Mouse (Mus musculus) brain, adult 2 months (tissue): ENCODE data around the gene Dcun1d4.

ENCODE experiments used
- DNase-seq: peaks from one replicate; pipeline ENCODE4 v3.0.0; 2011; ENCODE audit warnings: low read depth, low spot score

Dcun1d4 gene

DNA sequence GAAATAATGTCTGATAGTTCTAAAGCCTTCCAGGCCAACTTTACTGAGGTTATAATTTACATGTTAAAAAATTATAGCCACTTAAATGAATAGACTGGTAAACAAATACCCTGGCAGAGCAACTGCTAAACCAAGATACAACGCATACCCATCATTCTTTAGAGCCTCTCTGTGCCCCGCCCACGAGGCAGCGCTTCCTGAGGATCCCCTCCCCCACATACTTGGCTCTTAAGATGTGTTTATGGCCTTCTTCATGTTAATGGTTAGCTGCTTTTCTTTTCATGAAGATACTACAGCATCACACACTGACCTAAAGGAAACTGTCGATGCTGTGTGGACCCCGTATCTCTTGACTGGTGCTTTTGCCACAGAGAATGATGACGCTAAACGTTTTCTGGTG is 17.8 kb downstream of the Dcun1d4 start:
- DNase-seq, result no peak

GRCm38 (mm10) chr5:73500867-73501440 is 20.2 kb downstream of the Dcun1d4 start:
- no peak for DNase-seq

- no peak for DNase-seq
Observed at GRCm38 (mm10) chr5:73502422-73502821, 21.6 kb downstream of the Dcun1d4 start.

DNA sequence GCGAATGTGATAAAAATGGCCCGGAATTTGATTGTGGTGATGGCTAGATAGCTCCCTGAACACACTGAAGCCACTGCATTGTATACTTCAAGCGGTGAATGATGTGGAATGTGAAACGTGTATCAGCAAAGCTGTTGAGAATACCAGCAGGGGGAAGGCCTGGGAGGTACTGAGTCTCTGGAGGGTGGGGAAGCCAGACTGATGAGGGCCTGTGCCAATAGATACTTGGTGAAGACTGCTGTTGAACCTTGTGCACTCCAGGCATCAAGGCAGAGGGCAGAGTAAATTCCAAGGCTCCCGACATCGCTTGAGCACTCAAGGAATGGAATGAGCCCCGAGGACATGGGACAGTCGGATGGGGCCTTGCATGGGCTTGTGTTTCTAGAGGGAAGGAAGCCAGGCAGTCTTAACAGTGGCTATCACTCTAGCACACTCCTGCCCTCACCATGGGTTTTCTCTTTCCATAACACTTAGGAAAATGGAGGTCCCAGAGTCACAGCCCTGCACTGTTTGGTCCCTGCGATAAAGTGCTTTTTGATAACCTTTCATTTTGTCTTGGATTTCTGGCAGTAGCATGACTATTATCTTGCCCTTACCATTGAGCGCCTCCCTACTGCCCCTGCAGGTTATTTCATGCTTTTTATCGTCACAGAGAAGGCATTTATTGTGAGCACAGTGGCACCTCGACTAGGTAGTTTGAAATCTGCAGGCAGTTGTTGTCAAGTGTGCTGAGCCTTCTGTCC is 22.4 kb downstream of the Dcun1d4 start:
- DNase-seq, result no peak

GRCm38 (mm10) chr5:73511074-73511473 is 30.3 kb downstream of the Dcun1d4 start:
- DNase-seq, result no peak

- no peak for DNase-seq
Observed at GRCm38 (mm10) chr5:73512241-73512640, 31.4 kb downstream of the Dcun1d4 start.

GRCm38 (mm10) chr5:73512661-73513060 is 31.9 kb downstream of the Dcun1d4 start:
- DNase-seq, result no peak

- no peak for DNase-seq
Observed at GRCm38 (mm10) chr5:73514202-73514601, 33.4 kb downstream of the Dcun1d4 start.

DNA sequence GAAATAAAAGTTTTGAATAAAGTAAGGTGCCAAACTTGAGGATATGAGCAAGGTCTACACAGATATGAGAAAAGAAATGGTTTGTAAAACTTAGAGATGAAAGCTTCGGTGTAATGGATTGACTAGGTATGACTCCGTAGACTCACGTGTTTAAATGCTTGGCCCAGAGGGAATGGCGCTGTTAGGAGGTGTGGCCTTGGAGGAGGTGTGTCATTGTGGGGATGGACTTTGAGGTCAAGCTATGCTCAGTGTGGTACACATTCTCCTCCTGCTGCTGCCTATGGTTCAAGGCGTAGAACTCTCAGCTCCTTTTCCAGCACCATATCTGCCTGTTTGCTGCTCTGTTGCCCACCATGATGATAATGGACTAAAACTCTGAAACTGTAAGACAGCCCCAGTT is 36.5 kb downstream of the Dcun1d4 start:
- DNase-seq, result no peak

GRCm38 (mm10) chr5:73518424-73519211 is 37.8 kb downstream of the Dcun1d4 start:
- no peak for DNase-seq

DNA sequence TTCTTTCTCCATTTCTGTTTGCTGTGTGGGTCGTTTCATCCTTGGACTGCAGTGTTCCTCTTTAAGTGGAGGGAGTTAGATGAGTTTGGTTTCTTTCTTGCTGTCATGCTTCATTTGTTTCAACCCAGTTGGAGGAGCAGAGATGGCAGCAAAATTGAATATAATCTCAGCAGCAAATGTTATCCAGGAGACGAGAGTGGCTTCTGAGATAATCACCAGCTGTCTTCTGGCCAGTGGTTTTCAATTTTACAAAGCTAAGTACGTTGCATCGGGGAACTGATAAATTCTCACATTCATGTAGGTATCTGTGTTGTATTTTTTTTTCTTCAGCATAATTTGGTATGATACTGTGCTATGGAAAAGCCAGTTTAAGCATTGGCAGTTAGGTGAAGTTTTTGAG is 40.0 kb downstream of the Dcun1d4 start:
- DNase-seq, result no peak

DNA sequence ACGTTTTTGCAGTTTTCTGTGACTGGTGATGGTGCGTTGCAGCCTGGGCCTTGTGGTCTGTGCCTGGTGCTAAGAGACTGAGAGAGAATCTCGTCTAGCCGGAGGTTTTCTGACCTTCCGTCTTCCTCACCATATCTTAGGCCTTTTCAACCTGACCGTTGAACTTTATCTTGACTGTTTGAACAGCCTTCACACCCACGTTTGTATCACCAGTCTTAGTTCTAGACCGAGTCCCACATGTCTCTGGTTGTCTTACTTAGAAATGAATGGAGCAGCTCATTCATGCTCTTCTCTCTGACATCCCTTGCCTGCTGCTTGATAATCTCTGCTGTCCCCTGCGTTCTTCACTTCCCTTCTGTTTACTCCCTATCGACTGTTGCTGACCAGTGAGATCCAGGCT is 42.4 kb downstream of the Dcun1d4 start:
- DNase-seq, result no peak

- no peak for DNase-seq
Observed at GRCm38 (mm10) chr5:73524300-73525000, 43.6 kb downstream of the Dcun1d4 start.

- no peak for DNase-seq
Observed at GRCm38 (mm10) chr5:73532222-73532621, 51.4 kb downstream of the Dcun1d4 start.

- peak; percentile 76 for DNase-seq
Observed at GRCm38 (mm10) chr5:73532879-73533278, 52.1 kb downstream of the Dcun1d4 start.

GRCm38 (mm10) chr5:73537669-73538068 is 56.9 kb downstream of the Dcun1d4 start:
- DNase-seq, result peak; percentile 31

- DNase-seq, result no peak
Observed at GRCm38 (mm10) chr5:73538586-73539298, 57.9 kb downstream of the Dcun1d4 start.

DNA sequence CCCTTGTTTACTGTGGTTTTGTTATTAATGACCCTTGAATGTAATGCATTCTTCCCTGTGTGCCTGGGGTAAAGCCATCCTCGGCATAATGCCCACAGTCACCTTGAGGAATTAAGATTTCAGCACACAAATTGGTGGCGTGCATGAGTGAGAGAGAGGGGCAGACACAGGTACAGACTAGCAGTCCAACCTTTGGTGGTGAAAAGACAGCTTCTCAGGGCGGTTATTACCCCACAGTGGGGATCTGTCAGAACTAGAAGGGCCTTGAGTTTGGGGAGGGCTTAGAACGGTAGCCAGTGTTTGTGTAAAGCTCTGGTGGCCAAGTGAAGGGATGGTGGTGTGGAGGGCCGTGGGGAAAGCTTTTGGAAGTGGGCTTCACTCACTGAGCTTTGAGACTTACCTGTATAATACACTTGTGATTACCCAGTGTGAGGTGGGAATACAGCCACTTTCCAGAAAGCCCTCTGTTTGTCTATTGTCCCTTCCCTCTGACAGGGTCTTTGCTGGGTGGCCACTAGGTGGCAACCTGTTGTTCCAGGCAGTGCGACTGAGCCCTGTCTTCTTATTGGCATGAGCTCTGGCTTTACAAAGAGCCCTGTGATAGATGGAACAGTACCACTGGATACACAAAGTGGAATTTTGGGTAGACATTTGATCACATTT is 59.2 kb downstream of the Dcun1d4 start:
- DNase-seq, result peak; percentile 82

GRCm38 (mm10) chr5:73540511-73540871 is 59.7 kb downstream of the Dcun1d4 start:
- DNase-seq, result no peak

DNA sequence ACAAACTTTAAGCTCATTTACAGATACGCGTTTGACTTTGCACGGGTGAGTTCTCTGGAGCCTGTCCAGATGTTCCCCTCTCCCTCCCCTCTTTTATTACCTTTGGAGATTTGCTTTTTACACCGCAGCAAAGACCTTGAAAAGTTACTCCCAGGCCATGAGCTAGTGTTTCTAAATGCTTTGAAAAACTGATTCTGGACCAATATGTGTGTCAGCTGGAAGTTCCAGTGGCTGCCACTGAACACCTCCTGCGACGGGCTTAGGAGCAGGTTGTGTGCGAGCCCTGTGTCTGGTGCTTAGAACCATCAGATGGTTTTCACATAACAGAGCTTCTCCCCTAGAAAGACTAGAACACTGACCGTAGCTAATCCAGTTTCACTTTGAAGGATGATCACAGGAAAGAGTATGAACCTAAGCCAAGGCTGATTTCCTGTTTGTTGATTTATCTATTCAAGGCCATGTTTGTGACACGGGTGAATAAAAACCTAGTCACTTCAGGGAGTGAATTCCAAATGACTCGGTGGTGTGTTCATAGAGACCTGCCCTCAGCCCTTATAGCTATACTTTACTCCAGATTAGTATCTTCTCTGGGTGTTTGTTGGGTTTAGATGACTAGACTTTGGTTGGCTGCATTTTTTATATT is 63.4 kb downstream of the Dcun1d4 start:
- DNase-seq, result no peak
